Mouse (Mus musculus) hindbrain, embryonic 11.5 days (tissue): ENCODE results near the gene Slc5a11. TPM values are rescaled to one million over a fixed set of nuclear protein-coding genes. Genes with fewer than 3 reads are reported as not detected.

Experiments
- ATAC-seq: fragments of 200-750 bp; cut with Nextera tagmentation; 2 replicates; pipeline ENCODE4 v1.8.0; 2017; ENCODE audit warnings: mild to moderate bottlenecking, moderate TSS enrichment, moderate library complexity; ENCODE audit not compliant: low FRiP score
- DNase-seq: peaks from one replicate; pipeline ENCODE4 v3.0.0-alpha.2; 2015; ENCODE audit warnings: low spot score
- H3K27ac ChIP-seq: fragments of 300-500 bp; sonication (generic); 2 replicates; pipeline ENCODE4 v1.5.1; 2014; ENCODE audit warnings: mild to moderate bottlenecking, low read depth, low read length
- H3K27me3 ChIP-seq: fragments of 300-500 bp; sonication (generic); 2 replicates; pipeline ENCODE4 v1.6.1; 2014; ENCODE audit warnings: mild to moderate bottlenecking, low read length, moderate library complexity, mixed read lengths; ENCODE audit not compliant: control insufficient read depth, insufficient read depth
- H3K36me3 ChIP-seq: fragments of 300-500 bp; sonication (generic); 2 replicates; pipeline ENCODE4 v1.6.1; 2014; ENCODE audit warnings: mild to moderate bottlenecking, low read length, moderate library complexity, mixed read lengths; ENCODE audit not compliant: control insufficient read depth, insufficient read depth
- H3K4me1 ChIP-seq: fragments of 300-500 bp; sonication (generic); replicated peaks from 2 replicates; pipeline ENCODE4 v1.6.1; 2014; ENCODE audit warnings: low read length, mixed read lengths; ENCODE audit not compliant: control insufficient read depth, insufficient read depth
- H3K4me2 ChIP-seq: fragments of 300-500 bp; sonication (generic); replicated peaks from 2 replicates; pipeline ENCODE4 v1.6.1; 2014; ENCODE audit warnings: mild to moderate bottlenecking, low read depth, low read length
- H3K4me3 ChIP-seq: fragments of 300-500 bp; sonication (generic); 2 replicates; pipeline ENCODE4 v1.5.1; 2014; ENCODE audit warnings: low read depth, low read length
- H3K9ac ChIP-seq: fragments of 300-500 bp; sonication (generic); 2 replicates; pipeline ENCODE4 v1.6.1; 2014; ENCODE audit warnings: low read depth, low read length
- H3K9me3 ChIP-seq: fragments of 300-500 bp; sonication (generic); 2 replicates; pipeline ENCODE4 v1.6.1; 2016; ENCODE audit warnings: low read length; ENCODE audit not compliant: control insufficient read depth
- WGBS: fragments of 180-500 bp; shearing (Covaris S2); extraction: QIAGEN DNeasy Blood & Tissue Kit; methylation state at CpG from one replicate; pipeline ENCODE4 v1.1.7; 2014; 5-methylcytosine and 5-hydroxymethylcytosine counted together
- polyA plus RNA-seq: library from polyadenylated mRNA; unstranded; fragments of >200 nt; fragmentation: Nextera tagmentation; extraction: Ambion mirVana; gene quantifications from 2 replicates; pipeline ENCODE4 v1.2.1, GENCODE M21; 2014

Slc5a11 gene
- polyA plus RNA-seq, 1 experiment from 2014 or later = 0.43 TPM

DNA sequence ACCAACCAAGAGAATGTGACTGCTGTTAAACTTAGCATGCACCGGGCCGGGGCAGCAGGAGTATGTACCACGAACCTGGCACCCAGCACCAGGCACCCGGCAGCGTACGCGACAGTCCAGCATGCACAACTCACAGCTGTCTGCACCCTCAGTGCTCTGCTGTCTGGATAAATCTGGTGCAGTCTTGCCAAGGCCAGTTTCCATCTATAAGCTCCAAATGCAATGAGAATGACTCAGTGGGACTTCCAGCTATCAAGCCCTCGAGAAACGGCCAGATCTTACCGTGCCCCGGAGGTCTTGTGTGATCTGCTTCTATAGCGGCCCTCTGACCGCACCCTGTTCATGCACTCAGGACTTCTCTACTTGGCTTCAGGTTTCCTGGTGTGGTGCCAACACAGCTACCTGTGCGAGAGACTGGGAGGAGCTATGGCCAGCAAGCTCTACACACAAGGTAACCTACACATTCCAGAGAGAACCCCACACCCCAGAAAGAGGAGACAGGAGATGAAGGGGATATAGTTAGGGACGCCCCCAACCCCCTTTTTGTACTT, 14.8 kb upstream of the Slc5a11 start:
- H3K9ac ChIP-seq = no peak overlapping the region
- DNase-seq (no peak), ATAC-seq (no peak)
- H3K27ac ChIP-seq = no peak overlapping the region
- H3K4me3 ChIP-seq = no peak overlapping the region
- 93% methylated on average over 15 of the region's 15 CpGs for WGBS
- no peak overlapping the region for H3K4me2 ChIP-seq
- no peaks in the 10 kb centered on the region for H3K4me1 ChIP-seq
- peaks cover 2% of the 10 kb centered on the region; the same call in 1 of the 2 replicates for H3K36me3 ChIP-seq
- no peaks in the 10 kb centered on the region for H3K27me3 ChIP-seq
- no peaks in the 10 kb centered on the region for H3K9me3 ChIP-seq

- Histone ChIP-seq H3K9ac (no peak overlapping the region), H3K9me3 (no peaks in the 10 kb centered on the region), H3K4me2 (no peak overlapping the region), H3K4me1 (no peaks in the 10 kb centered on the region), H3K4me3 (no peak overlapping the region), H3K36me3 (no peaks in the 10 kb centered on the region), H3K27me3 (no peaks in the 10 kb centered on the region), H3K27ac (no peak overlapping the region)
- DNase-seq = no peak
- 81% methylated on average over 9 of the region's 9 CpGs for WGBS
- ATAC-seq = no peak
These were observed 13.9 kb upstream of the Slc5a11 start for GRCm38 (mm10) chr7:123200722-123201121.

DNA sequence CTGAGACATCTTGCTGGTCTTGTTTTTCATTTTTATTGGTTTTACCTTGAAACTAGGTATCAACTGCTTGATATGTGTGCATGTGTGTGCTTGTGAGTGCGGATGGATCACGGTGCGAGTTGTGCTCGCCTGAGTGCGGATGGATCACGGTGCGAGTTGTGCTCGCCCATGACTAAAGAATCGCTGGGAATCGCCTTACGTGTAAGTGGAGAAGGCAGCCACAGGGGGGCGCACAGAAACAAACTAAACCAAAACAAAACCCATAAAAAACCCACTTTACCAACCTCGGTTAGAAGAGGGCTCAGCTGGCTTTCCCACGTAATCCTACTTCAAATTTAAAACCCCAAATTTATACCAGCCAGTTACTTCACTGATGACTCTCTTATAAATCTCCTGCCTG, 9.3 kb upstream of the Slc5a11 start:
- Histone ChIP-seq H3K4me3 (no peak overlapping the region), H3K9me3 (no peaks in the 10 kb centered on the region), H3K9ac (no peak overlapping the region), H3K36me3 (no peaks in the 10 kb centered on the region), H3K27ac (no peak overlapping the region), H3K27me3 (no peaks in the 10 kb centered on the region), H3K4me1 (no peaks in the 10 kb centered on the region), H3K4me2 (no peak overlapping the region)
- DNase-seq (peak; percentile 72), ATAC-seq (no peak)
- 32% methylated on average over 14 of the region's 14 CpGs for WGBS

DNA sequence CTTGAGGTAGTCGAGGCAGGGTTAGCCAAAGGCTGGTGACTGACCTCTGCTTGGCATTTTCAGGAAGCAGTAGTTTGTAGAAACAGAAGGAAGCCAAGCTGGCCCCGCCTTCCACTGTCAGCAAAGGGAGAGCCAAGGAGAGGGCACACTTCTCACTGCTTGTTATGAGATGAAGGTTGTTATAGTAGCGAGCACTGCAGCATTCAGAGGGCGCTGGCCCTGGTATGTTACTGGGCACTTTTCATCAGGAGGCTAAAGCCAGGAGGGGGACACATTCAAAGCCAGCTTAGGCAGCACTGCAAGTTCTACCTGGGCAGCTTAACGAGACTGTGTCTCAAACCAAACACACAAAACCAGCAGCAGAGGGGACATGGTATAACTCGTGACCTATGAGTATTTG, 7.0 kb upstream of the Slc5a11 start:
- Histone ChIP-seq H3K4me2 (no peak overlapping the region), H3K36me3 (no peaks in the 10 kb centered on the region), H3K27me3 (no peaks in the 10 kb centered on the region), H3K9me3 (no peaks in the 10 kb centered on the region), H3K9ac (no peak overlapping the region), H3K27ac (no peak overlapping the region), H3K4me1 (no peaks in the 10 kb centered on the region), H3K4me3 (no peak overlapping the region)
- WGBS = 78% methylated on average over 6 of the region's 6 CpGs
- ATAC-seq (no peak), DNase-seq (no peak)

DNA sequence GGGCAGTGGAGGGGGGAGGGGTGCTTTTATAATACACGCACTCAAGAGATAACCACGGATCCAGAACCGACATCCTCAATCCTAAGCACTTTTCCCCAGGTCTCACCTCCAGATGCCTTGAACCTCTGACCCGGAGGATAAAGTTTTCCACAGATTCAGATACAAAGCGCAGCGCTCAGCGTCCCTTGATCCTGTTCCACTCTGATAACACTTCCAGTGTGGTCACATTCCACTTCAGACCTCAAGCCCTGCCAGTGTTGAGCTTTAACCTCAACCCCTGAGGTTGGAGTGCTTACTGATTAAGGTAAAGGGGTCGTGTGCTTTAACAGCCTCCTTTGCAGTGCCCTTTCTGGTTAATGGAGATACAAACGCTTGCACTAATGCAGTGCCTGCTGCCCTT, 4.7 kb upstream of the Slc5a11 start:
- DNase-seq = no peak
- 76% methylated on average over 9 of the region's 9 CpGs for WGBS
- H3K4me2 ChIP-seq = no peak overlapping the region
- H3K27me3 ChIP-seq = no peaks in the 10 kb centered on the region
- no peaks in the 10 kb centered on the region; the same call in none of the 2 replicates for H3K4me1 ChIP-seq
- no peaks in the 10 kb centered on the region for H3K9me3 ChIP-seq
- H3K4me3 ChIP-seq = no peak overlapping the region
- no peak overlapping the region for H3K9ac ChIP-seq
- no peak overlapping the region for H3K27ac ChIP-seq
- ATAC-seq = no peak
- no peaks in the 10 kb centered on the region for H3K36me3 ChIP-seq

DNA sequence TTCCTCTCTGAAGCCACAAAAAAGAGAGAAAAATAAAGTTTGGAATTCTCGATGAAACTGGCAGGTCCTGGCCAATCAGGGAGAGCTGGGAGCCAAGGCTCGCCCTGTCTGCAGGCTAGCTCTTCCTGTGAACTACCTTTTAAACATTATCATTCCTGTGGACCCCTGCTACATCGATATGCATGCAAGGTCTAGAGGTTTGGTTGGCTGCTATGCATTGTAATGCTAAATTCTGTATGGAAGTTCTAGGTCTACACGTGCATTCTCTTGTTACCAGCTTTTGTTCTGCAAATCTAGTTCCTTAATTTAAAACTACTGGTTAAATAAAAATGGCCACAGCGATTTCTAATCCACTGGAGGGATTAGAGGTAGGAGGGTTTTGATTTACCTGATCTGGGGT, 3.1 kb upstream of the Slc5a11 start:
- no peak overlapping the region for H3K9ac ChIP-seq
- H3K4me2 ChIP-seq = no peak overlapping the region
- DNase-seq (no peak), ATAC-seq (no peak)
- no peaks in the 10 kb centered on the region for H3K9me3 ChIP-seq
- WGBS = 58% methylated on average over 5 of the region's 5 CpGs
- no peak overlapping the region for H3K27ac ChIP-seq
- no peaks in the 10 kb centered on the region; the same call in none of the 2 replicates for H3K4me1 ChIP-seq
- H3K4me3 ChIP-seq = no peak overlapping the region
- H3K27me3 ChIP-seq = no peaks in the 10 kb centered on the region
- H3K36me3 ChIP-seq = no peaks in the 10 kb centered on the region

DNA sequence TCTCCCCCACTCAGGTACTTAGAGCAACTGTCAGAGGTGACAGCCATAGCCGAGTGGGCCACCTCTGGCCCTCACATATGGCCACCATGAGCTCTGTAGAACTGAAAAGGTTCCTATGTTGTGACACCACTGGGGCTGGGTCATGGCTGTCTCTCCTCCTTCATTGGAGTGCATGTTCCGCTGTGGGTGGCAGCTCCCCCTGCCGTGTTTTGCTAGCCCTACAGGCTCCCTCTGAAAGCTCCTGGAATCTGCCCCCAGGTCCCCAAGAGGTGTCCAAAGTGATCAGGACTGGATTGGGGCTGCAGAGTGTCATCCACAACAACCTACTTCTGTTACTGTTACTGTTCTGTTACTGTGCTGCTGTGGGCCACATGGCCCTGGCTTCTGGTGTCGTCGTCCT, 2.3 kb upstream of the Slc5a11 start:
- Histone ChIP-seq H3K4me3 (no peak overlapping the region), H3K4me2 (no peak overlapping the region), H3K4me1 (no peaks in the 10 kb centered on the region; the same call in none of the 2 replicates), H3K36me3 (no peaks in the 10 kb centered on the region), H3K9ac (no peak overlapping the region), H3K27ac (no peak overlapping the region), H3K9me3 (no peaks in the 10 kb centered on the region), H3K27me3 (no peaks in the 10 kb centered on the region)
- WGBS = 79% methylated on average over 5 of the region's 5 CpGs
- no peak for ATAC-seq
- no peak for DNase-seq

DNA sequence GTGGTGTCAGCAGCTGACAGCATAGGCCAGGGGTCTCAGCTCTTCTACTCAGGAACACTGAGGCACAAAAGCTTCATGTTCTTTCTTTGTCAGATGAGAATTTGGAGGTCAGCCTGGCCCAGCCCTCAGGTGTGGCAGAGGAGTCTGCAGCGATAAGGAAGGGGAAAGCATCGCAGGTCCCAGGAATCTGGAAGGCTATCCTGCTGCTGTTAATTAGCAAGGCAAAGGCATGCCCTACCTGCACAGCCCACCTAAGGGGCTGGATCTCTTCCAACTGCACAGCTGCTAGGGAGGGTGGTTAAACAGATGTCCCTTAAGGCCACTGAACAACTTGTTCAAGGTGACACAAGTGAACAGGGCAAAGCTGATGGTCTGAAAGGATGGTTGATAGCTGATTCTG, 558 bp downstream of the Slc5a11 start:
- H3K9ac ChIP-seq = no peak overlapping the region
- 71% methylated on average over 2 of the region's 2 CpGs for WGBS
- H3K4me2 ChIP-seq = no peak overlapping the region
- no peaks in the 10 kb centered on the region for H3K9me3 ChIP-seq
- H3K4me3 ChIP-seq = no peak overlapping the region
- H3K36me3 ChIP-seq = no peaks in the 10 kb centered on the region
- ATAC-seq (no peak), DNase-seq (no peak)
- no peaks in the 10 kb centered on the region for H3K27me3 ChIP-seq
- H3K27ac ChIP-seq = no peak overlapping the region
- H3K4me1 ChIP-seq = no peaks in the 10 kb centered on the region; the same call in none of the 2 replicates

DNA sequence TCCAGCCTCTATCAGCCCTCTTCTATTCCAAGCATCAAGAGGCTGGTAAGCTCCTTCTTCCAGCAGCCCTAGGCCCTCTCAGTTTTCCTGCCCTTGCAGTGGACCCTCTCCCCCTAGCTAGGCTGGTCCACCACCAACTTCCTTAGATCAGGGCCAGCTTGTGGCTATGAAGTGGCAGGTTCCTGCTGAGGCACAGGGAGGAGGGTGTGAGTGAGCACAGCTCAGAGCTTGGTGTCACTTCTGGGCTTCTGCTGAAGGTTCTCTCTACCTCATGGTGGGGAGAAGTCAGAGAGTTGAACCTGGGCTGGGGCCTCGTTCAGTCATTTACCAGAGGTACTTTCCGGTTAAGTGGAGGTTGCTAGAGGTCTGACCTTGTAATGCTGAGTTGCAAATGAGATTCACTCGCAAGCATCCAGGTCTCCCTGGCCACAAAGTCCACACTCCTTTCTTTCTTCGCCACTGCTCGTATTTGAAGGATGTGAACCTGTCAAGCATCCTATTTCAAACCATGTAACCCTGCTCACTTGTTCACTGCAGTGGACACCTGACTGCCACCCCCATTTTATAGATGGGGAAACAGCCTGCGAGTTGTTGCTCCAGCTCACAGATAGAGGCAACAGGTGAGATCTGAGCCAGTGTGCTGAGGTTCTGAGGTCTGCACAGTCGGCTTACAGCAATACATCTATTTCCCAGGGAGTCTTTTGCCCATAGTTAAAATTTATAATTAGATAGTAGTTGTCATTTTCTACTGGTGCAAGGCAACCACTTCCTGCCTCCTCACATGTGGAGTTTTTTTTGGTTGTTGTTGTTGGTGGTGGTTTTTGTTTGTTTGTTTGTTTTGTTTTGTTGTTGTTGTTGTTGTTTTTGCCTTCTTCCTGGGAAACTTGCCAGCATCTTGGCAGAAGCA, 3.1 kb downstream of the Slc5a11 start:
- no peak overlapping the region for H3K9ac ChIP-seq
- ATAC-seq (no peak), DNase-seq (no peak)
- H3K4me2 ChIP-seq = no peak overlapping the region
- no peak overlapping the region for H3K27ac ChIP-seq
- WGBS = 72% methylated on average over 7 of the region's 7 CpGs
- no peaks in the 10 kb centered on the region for H3K27me3 ChIP-seq
- no peaks in the 10 kb centered on the region for H3K9me3 ChIP-seq
- H3K4me1 ChIP-seq = no peaks in the 10 kb centered on the region; the same call in none of the 2 replicates
- H3K36me3 ChIP-seq = no peaks in the 10 kb centered on the region
- no peak overlapping the region for H3K4me3 ChIP-seq
